Mouse (Mus musculus) 3134 (cell line): Measurements from ENCODE around the gene Mus81.

Source experiments
- DNase-seq: peaks from one replicate; pipeline ENCODE4 v3.0.0-alpha.2; 2011; ENCODE audit warnings: low spot score; ENCODE audit not compliant: insufficient read length; ENCODE audit errors: extremely low read depth

The Mus81 gene

DNA sequence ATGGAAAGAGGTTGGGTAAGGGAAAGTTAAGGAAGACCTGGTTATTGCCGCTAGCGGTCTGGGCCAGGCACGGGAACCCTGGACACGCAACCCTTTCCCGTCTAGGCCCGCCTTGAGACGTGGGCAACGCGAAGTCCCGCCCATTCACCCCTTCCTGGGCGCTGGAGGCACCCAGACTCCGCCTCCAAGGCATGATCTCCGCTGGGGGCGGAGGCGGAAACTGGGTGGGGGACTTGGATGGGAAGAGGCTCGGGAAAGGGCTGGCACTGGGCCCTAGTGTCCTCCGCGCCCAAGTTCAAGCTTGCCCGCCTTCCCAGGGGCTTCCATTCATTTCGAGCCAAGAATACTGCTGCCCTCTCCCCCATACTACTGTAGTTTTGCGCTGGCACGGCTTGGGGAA, 14.5 kb downstream of the Mus81 start, which contains the start of gene Efemp2:
TSS of gene Efemp2 (plus strand) at position 235 of the 400 bp plus-strand sequence.
- peak; percentile 93 for DNase-seq

DNA sequence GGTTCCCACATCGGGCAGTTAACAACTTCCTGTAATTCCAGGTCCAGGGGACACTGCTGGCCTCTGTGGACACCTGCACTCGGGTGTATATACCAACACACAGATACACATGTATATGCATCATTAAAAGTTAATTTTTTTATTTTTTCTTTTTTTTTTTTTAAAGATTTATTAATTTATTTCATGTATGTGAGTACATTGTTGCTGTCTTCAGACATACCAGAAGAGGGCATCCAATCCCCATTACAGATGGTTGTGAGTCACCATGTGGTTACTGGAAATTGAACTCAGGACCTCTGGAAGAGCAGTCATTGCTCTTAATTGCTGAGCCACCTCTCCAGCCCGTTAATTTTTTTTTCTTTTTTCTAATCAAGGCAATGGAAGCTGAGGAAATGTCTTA, 15.3 kb downstream of the Mus81 start:
- no peak for DNase-seq

DNA sequence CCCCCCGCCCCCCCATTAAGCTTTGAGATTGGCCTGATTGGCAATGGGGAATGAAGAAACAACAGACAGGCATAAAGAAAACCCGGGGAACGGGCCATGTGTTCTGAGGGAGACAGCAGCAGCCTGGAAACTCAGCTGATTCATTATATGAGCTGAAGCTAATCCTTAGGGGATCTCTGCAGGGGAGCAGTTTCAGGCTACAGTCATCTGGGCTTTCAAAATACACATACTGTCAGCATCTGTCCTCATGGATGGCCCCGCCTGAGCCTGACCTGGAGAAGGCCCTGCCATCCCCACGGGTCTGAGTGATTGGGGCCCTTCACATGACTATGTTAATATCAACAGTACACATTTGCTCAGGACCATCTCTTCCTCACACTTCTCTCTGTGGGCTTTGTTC, 16.4 kb downstream of the Mus81 start:
- no peak for DNase-seq

DNA sequence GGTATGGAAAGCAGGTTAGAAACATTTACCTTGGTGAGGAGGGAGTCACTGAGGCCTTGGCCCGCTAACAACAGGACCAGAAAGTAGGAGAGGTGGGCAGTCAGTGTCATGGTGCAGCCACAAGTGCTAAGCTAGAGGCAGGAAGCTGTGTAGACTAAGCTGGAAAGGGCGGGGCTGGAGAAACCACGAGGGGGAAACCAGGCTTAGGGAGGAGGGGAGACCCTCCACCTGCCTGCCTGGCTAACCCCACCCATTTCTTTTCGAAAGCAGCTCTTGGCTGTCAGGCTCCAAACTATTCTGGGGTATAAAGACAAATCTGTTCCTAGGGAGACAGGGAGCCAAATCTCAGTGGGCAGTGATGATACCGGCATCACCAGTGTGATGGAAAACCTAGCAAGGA, 19.8 kb downstream of the Mus81 start, which contains the start of gene Ctsw:
TSS of gene Ctsw (minus strand) at position 134 of the 400 bp plus-strand sequence.
- no peak for DNase-seq

DNA sequence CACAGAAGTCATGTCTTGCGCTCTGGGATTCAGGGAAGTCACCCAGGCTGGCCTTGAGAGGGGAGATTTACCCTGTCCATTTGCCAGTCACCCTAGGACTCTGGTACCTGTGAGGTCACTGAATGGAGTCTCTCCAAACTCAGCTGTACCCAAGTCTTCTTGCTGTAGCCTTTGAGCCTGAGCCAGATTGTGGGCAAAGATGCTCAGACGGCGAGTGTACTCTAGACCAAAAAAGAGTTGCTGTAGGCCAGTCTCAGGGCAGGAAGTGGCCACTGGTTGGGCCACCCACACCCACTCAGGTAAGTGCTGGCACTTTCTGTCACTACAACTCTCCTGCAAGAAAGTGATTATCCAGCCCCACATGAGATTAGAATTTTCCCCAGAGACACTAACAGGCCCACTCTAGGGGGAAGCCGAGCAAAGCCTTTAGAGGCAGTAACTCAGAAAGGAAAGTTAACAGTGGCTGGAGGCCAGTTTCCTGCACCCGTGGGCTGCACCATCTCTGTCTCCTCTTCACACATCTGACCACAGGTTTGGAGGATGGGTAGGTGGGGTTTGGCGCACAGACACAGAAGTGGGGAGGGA, 21.2 kb downstream of the Mus81 start:
- no peak for DNase-seq

DNA sequence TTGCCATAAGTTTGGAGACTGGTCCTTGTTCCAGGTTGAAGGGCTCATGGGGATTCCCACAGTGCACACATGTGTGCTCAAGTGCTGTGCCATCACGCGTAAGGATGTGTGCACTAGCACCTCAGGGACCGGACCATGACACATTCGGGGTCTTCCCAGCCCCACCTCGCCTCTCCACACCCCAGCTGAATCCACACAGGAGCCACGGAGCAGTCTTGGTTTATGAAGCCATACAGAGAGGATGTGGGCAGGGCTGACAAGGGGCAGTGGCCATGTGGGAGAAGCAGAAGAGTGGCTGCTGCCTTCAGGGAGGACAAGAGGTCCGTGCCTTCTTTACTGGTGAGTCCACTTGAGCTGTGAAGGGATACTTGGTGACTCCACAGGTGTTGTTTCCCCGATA, 23.2 kb downstream of the Mus81 start:
- no peak for DNase-seq

DNA sequence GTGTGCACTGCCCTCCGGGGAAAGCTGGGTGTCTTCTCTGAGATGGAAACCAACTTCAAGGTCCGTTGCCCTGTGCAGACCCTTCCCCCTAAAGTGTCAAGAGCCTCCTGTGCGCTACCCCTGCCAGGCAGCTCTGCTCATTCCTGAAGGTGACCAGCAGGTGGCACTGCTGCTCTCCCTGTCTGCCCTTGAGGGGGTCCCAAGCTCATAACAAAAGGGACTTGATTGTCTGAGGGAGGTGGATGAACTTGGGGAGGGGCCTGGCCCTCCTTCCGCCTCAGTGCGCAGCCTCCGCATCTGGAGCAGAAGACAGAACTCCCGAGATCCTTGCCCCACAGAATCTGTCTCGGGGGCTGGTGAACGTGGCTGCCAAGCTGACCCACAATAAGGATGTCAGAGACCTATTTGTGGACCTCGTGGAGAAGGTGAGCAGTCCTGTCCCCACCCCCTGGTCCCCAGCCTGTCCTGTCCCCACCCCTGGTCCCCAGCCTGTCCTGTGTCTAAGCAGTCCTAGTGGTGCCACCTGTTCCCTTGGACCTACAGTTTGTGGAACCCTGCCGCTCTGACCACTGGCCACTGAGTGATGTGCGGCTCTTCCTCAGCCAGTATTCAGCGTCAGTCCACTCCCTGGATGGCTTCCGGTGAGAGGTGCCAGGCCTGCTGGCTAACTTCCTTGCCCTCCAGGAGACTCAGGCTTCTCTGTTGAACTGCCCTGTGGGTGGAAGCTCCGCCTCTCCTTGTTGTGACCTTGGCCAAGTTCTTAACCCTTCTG, 24.2 kb downstream of the Mus81 start:
- no peak for DNase-seq

DNA sequence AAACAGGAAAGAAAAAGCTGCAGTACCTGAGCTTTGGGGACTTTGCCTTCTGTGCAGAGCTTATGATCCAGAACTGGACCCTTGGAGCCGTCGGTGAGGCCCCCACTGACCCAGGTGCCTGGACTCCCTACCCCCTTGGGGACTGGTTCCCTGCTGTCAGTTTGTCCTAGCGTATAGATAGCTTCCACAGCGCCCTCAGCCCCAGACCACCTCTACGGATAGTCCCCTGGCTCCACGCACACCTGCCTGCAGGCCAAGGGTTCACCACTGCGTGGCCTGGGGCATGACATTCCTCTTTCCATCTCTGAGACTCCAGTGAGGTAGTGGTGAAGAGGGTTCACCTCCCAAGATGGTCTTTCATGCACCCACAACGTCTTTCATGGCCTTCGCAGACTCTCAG, 25.0 kb downstream of the Mus81 start:
- DNase-seq: no peak

DNA sequence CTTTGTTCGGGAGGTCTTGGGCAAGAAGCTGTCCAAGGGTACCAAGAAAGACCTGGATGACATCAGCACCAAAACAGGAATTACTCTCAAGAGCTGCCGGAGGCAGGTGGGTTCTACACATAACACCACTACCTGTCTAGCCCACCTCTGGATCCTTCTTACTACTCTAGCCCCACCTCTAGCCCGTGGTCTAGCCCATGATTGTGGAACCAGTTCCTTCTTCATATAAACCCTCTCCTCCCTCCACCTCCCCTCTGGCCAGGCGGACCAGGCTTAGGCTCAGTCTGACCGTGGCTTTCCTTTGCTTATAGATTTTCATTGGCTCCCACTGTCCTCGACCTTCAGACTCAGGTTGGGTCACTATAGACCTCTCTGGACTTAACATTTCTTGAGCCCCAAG, 26.8 kb downstream of the Mus81 start:
- no peak for DNase-seq

DNA sequence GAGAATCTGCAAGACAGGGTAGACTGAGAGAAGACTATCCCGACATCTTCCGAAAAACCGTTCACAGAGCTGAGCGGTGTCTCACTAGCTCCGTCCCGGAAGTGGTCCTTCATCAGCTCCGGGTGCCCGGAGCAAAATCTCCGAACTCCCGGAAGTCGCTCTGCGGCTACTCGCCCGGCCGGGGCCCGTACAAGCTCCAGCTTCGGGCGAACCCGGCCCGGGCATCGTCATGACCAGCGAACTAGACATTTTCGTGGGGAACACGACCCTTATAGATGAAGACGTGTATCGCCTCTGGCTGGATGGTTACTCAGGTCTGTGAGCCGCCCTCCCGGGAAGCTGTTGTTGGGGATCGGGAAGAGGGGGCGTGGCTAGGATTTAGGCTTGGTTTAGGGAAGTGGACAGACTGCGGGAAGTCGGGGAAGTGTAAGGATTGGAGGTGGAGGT, 27.7 kb downstream of the Mus81 start, which contains the start of gene Fibp:
TSS of gene Fibp (plus strand) at position 151 of the 447 bp plus-strand sequence.
- peak; percentile 91 for DNase-seq

DNA sequence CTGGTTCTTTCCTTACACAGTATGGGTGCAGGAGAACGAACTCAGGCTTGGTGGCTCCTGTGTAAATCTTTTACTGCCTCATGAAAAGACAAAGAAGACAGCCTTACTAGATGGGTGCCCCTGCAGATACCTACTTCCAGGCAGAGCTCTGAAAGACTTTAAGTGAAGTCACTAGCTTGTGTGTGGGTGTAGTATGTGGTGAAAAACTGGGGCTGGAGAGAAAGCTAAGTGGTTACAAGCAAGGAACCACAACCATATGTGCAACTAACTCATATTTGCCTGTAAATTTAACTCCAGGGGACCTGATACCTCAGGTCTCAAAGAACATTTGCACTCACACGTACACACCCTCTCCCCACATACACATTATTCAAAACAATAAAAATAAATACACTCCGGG, 28.3 kb downstream of the Mus81 start:
- DNase-seq: no peak

DNA sequence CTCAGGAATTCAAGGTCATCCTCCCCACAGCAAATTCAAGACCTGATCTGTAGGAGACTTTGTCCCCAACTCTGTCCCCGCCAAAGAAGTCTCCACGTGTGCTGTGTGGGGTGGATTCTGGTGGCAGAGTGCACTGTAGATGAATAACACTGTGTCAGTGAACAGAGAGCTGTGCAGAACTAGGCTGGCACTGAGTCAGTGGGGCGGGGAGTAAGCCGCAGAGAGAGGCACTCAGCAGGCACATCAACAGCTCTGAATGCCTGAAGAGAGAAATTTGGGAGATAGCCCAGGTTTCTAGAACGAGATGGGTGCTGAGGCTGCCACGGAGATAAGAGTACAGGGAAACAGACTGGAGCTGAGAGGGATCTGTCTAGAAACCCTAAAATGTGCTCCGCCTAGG, 29.2 kb downstream of the Mus81 start:
- DNase-seq: no peak

DNA sequence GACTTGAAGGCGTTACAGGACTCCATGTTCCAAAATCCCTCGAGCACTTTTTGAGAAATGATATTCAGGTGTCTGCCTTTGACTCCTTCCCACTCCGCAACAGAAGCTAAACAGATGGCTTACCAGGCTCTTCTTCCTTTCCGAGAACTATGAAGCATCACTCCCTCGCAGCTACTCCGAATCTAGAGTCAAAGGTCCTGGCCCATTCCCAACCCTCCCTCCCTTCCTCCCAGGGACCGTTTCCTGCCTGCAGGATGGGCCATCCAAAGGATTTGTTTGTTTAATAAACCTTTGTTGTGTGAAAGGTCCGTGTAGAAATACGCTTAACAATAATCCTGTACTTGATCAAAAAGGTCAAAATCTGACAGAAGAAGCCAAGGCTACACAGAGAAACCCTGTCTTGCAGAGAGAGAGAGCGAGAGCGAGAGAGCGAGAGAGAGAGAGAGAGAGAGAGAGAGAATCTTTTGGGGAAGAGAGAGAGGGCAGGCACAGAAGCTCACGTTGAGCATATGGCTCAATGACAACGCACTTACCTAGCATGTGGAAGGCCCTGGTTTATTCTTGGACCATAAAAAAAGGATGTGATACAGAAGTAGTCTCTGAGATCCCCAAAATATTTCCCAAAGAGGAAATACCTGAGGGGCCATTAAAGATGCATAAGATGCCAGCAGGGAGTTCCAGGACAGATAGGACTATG, 30.3 kb downstream of the Mus81 start, which contains the start of gene Ccdc85b:
TSS of gene Ccdc85b (minus strand) at position 149 of the 697 bp plus-strand sequence.
- DNase-seq: no peak

DNA sequence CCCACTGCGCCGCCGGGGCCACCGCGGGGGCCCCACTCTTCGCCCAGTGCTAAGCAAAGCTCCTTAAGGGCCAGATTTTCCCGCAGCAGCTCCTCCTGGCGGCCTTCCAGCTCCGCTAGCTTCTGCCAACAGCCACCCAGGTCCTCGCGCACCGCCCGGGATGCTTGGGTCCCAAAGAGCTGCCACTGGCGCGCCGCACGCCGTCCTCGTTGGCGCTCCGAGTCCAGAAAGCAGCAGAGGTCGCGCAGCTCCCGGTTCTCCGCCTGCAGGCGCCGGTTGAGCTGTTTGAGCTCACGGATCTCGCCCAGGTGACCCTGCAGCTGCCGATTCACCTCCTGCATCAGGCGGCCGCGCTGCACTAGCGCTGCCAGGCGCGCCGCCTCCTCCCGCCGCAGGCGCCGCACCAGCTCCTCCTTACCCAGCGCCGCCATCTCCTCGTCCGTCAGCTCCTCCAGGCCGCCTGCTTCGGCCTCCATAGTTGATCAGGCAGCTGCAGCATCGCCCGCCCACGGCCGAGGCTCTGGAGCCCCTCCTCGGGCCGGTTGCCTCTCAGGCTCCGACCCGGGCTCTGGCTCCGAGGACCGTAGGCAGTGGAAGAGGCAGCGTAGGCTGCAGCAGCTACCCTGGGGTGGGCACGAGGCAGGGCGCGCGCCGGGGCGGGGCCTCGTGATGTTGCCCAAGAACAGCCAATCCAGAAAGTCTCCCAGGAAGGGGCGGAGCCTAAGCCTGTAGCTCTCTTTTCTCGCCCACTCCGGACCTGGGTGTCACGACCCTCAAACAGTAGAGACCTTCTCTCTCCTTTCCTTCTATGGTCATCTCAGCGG, 31.1 kb downstream of the Mus81 start:
- DNase-seq: peak; percentile 91

DNA sequence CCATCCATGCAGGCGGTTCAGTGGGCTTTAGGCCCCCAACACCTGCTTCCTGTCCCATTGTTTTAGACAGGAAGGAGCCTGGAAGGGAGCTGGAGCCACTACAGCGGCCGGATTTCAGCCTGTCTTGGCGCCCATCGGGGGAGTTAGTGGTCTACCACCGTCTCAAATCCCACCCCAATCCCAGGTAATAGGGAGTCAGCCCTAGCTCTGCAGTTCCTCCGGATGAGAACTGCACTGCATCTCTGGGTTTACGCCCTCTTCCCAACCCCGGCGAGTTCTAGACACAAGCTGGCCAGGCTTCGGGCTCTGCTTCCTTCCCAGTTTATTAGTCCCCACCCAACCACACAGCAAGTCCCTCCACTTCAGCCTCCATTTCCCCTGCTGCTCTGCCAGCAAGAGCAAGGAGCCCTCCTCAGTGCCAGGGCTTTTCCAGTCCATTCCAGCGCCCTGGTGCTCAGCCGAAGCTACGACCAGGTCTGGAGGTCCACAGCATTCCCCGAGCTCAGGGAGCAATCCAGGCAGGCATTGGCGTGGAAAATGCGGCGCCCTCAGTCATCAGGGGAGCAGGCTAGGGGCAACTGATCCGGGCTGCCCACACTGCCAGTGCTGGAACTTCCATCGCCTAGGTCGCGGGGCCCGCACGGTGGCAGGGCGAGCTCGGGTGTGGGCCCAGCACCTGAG, 31.8 kb downstream of the Mus81 start:
- no peak for DNase-seq

DNA sequence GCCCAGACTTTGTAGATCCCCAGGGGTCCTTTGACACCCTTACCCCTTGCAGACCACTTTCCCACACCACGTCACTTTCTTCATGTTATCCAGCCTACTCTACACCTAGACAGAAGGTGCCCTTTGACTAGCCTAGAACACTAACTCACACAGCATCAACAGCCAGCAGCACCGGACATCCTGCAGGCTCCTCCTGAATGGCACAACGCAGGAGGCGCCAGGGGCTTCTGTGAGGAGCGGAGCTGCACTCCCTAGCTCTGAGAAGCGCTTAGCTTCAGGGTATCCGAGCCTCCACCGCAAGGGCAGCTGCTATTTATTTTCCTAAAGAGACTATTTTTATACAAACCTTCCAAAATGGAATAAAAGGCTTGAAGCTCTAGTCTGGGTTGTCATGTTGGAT, 32.6 kb downstream of the Mus81 start:
- DNase-seq: no peak

DNA sequence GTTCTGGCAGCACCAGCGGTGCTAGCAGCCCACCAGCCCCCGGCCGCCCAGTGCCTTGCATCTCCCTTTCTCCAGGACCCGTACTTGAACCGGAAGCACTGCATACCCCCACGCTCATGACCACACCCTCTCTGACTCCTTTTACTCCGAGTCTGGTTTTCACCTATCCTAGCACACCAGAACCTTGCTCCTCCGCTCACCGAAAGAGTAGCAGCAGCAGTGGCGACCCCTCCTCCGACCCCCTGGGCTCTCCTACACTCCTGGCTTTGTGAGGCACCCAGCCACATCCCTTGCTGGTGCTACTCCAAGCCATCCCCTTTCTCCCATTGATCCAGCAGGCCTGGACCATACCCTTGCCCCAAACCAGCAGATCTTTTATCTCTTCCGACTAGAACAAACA, 33.2 kb downstream of the Mus81 start:
- peak; percentile 47 for DNase-seq

DNA sequence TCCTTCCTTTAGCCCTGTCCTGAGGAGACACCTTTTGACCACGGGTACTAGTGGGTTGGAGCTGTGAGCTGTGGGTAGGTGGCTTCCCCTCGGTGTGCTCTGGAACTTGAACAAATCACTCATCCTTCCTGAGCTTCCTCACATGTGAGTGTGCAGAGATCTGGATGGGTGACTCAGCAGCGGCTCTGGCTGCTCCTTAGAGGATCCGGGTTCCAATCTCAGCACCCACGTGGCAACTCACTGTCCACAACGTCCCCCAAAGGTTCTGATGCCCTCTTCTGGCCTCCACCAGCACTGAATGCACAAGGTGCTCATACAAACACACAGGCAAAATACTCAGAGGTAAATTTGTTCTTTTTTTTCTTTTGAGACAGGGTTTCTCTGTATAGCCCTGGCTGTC, 36.4 kb downstream of the Mus81 start:
- peak; percentile 57 for DNase-seq

DNA sequence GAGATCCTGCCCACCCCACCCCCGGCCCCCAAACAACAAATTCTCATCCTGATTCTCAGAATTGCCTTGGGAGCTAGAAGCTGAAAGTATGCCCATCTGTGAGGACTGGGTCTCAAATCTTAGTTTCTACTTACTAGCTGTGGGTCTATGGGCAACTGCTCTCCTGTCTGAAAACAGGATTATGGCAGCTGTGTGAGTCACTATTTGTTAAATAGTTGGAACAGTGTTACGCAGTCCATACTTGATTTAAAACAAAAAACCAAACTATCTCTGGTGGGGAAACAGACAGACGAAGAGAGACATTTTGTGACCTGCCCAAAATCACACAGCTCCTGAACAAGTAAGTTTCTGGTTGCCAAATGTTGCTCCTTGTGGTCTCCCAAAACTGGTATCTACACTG, 38.5 kb downstream of the Mus81 start:
- no peak for DNase-seq
